ENCODE assay signal across 8 mouse cellular contexts in genomic region chr2:102257964-102258605, GRCm38 (mm10).
DNase-seq lines count a peak whose midpoint lies in the region; ATAC-seq and TF ChIP-seq lines count a peak whose summit lies in the region.

No protein-coding gene starts in this region.

- no peak overlapping the region for H3K4me2 ChIP-seq in liver, embryonic 12.5 days
- H3K4me2 ChIP-seq in intestine, postnatal 0 days (replicated peaks; ENCODE audit: low read depth) = peak overlapping the region; percentile 44
- H3K4me2 ChIP-seq in neural tube, embryonic 12.5 days (replicated peaks) = peak overlapping the region; percentile 44

- H3K4me1 ChIP-seq in liver, adult 2 months (ENCODE audit: control insufficient read depth, insufficient read depth, low read length) = no peaks in the 10 kb centered on the region
- no peaks in the 10 kb centered on the region for H3K4me1 ChIP-seq in liver, embryonic 12.5 days
- peaks cover 20% of the 10 kb centered on the region for H3K4me1 ChIP-seq in forebrain, embryonic 10.5 days
- H3K4me1 ChIP-seq in intestine, postnatal 0 days (replicated peaks; ENCODE audit: control insufficient read depth, insufficient read depth, low read length) = peaks cover 6% of the 10 kb centered on the region; the same call in 1 of the 2 replicates
- peaks cover 15% of the 10 kb centered on the region for H3K4me1 ChIP-seq in neural tube, embryonic 12.5 days

- no peaks in the 10 kb centered on the region for H3K79me2 ChIP-seq in liver, adult 2 months (ENCODE audit: control insufficient read depth, insufficient read depth, low read length)

- no peak overlapping the region for H3K27ac ChIP-seq in liver, adult 2 months (replicated peaks; ENCODE audit: insufficient read depth, low read depth, low read length)
- H3K27ac ChIP-seq in liver, embryonic 12.5 days = no peak overlapping the region
- no peak overlapping the region for H3K27ac ChIP-seq in forebrain, embryonic 10.5 days
- H3K27ac ChIP-seq in intestine, postnatal 0 days (ENCODE audit: low read depth, low read length) = no peak overlapping the region
- H3K27ac ChIP-seq in neural tube, embryonic 12.5 days = no peak overlapping the region

- no peak for ATAC-seq in liver, embryonic 12.5 days
- ATAC-seq in intestine, postnatal 0 days = no peak
- ATAC-seq in neural tube, embryonic 12.5 days (ENCODE audit: low FRiP score, low read depth) = peak; percentile 62

- H3K27me3 ChIP-seq in liver, adult 2 months (ENCODE audit: control insufficient read depth, insufficient read depth, low read length) = peaks cover 2% of the 10 kb centered on the region; the same call in 1 of the 2 replicates
- peaks cover 50% of the 10 kb centered on the region for H3K27me3 ChIP-seq in liver, embryonic 12.5 days (replicated peaks)
- H3K27me3 ChIP-seq in forebrain, embryonic 10.5 days (ENCODE audit: poor library complexity, severe bottlenecking) = peaks cover 56% of the 10 kb centered on the region
- no peaks in the 10 kb centered on the region for H3K27me3 ChIP-seq in intestine, postnatal 0 days (replicated peaks; ENCODE audit: control insufficient read depth, insufficient read depth, low read length)
- 0 out of 2 replicates have a peak, but pooled peaks cover 9% of the 10 kb centered on the region for H3K27me3 ChIP-seq in neural tube, embryonic 12.5 days (replicated peaks)

- no peak overlapping the region for H3K9ac ChIP-seq in liver, adult 2 months (ENCODE audit: low read depth, low read length)
- no peak overlapping the region for H3K9ac ChIP-seq in liver, embryonic 12.5 days
- no peak overlapping the region for H3K9ac ChIP-seq in intestine, postnatal 0 days (ENCODE audit: low read depth, low read length)
- no peak overlapping the region; the same call in 1 of the 2 replicates for H3K9ac ChIP-seq in neural tube, embryonic 12.5 days

- no peak for TF ChIP-seq CTCF in liver, adult 2 months (IDR thresholded peaks at IDR 0.05; ENCODE audit: low read depth, low read length)
- TF ChIP-seq CTCF in intestine, postnatal 0 days (IDR thresholded peaks at IDR 0.05; ENCODE audit: low read depth) = no peak

- H3K36me3 ChIP-seq in liver, adult 2 months (ENCODE audit: control insufficient read depth, insufficient read depth, low read length) = no peaks in the 10 kb centered on the region
- no peaks in the 10 kb centered on the region for H3K36me3 ChIP-seq in liver, embryonic 12.5 days
- H3K36me3 ChIP-seq in forebrain, embryonic 10.5 days (replicated peaks) = no peaks in the 10 kb centered on the region
- H3K36me3 ChIP-seq in intestine, postnatal 0 days (ENCODE audit: control insufficient read depth, insufficient read depth) = no peaks in the 10 kb centered on the region
- no peaks in the 10 kb centered on the region for H3K36me3 ChIP-seq in neural tube, embryonic 12.5 days

- no peak for TF ChIP-seq POLR2A in liver, adult 2 months (IDR thresholded peaks at IDR 0.05; ENCODE audit: extremely low read depth, insufficient read depth, low read length)

- H3K4me3 ChIP-seq in liver, adult 2 months (ENCODE audit: insufficient read depth, low read depth, low read length) = no peak overlapping the region
- H3K4me3 ChIP-seq in liver, embryonic 12.5 days = no peak overlapping the region
- H3K4me3 ChIP-seq in forebrain, embryonic 10.5 days = peak overlapping the region; percentile 22; the same call in 1 of the 2 replicates
- H3K4me3 ChIP-seq in intestine, postnatal 0 days (ENCODE audit: low read depth, low read length) = 0 out of 2 replicates have a peak overlapping the region, but pooled peaks have one; percentile 0
- no peak overlapping the region for H3K4me3 ChIP-seq in neural tube, embryonic 12.5 days

- H3K9me3 ChIP-seq in liver, embryonic 12.5 days (replicated peaks) = no peaks in the 10 kb centered on the region
- no peaks in the 10 kb centered on the region for H3K9me3 ChIP-seq in forebrain, embryonic 10.5 days
- no peaks in the 10 kb centered on the region for H3K9me3 ChIP-seq in intestine, postnatal 0 days (ENCODE audit: control insufficient read depth)
- no peaks in the 10 kb centered on the region for H3K9me3 ChIP-seq in neural tube, embryonic 12.5 days

- peak; percentile 9 for DNase-seq in liver, adult 2 months (ENCODE audit: extremely low read depth, low read depth, low spot score)
- peak; percentile 14 for DNase-seq in cerebellum, adult 8-10 months
- no peak for DNase-seq in forebrain, embryonic 10.5 days (ENCODE audit: extremely low spot score, low spot score)
- no peak for DNase-seq in right cerebral cortex, postnatal 14 days
- DNase-seq in c-Kit-positive CD71-positive TER-119-positive erythroid progenitor cells, embryonic 14.5 days (ENCODE audit: low spot score) = no peak

- WGBS in liver, adult 2 months = 12% methylated on average over 12 of the region's 12 CpGs
- WGBS in liver, embryonic 12.5 days (ENCODE audit: insufficient replicate concordance) = 6% methylated on average over 12 of the region's 12 CpGs
- WGBS in forebrain, embryonic 10.5 days = 3% methylated on average over 12 of the region's 12 CpGs
- WGBS in intestine, postnatal 0 days = 11% methylated on average over 11 of the region's 12 CpGs
- 4% methylated on average over 12 of the region's 12 CpGs for WGBS in neural tube, embryonic 12.5 days

Comparison
In these comparisons a context has a peak if more than half of its experiments do, and no peak if none do; other contexts are left out.
1. DNase-seq: peak in liver, adult 2 months (single experiment) and cerebellum, adult 8-10 months (single experiment); none in forebrain, embryonic 10.5 days (single experiment), right cerebral cortex, postnatal 14 days (single experiment) and c-Kit-positive CD71-positive TER-119-positive erythroid progenitor cells, embryonic 14.5 days (single experiment).
2. H3K4me3 ChIP-seq: peak in forebrain, embryonic 10.5 days (single experiment) and intestine, postnatal 0 days (single experiment); none in liver, adult 2 months (single experiment), liver, embryonic 12.5 days (single experiment) and neural tube, embryonic 12.5 days (single experiment).